Mouse (Mus musculus) ovary, adult 18-20 months (tissue): ENCODE results near the gene Ndufb8.

ENCODE experiments used
- DNase-seq: peaks from one replicate; pipeline ENCODE4 v3.0.0; 2022; ENCODE audit warnings: low spot score, mixed read lengths

Gene Ndufb8

DNA sequence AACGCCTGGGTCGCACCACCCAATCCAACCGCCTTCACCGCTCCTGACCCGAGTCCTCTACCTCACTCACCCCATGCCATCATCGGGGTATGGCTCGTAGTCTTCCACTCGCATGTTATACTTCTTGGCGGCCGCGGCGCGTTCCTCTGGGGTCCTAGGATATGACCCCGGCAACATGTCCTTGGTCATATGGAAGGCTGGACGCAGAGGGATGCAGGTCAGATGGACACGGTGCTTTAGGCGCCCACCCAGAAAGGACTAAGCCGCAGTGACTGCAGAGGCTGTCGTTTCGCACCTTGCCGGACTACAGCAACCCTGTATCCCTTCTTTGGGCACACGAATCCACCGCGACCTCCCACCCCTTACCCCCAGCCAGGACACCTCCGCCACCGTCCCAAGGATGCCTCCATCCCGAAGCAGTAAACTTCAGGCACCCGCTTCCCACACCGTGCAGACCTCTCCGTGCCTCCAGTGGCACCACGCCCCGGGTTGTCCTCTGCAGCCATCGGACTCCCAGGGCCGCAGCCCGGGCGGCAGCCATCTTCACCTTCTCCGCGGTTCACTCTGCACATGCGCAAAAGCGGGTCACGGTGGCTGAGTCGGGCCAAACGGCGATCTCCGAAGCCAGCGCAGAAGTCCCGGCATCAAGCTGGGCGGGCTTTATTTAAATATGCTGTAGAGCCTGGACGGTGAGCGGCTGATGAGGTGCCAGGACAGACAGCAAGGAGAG lies at the start of gene Ndufb8:
Ndufb8 (minus strand) TSS at position 580 of the 730 bp plus-strand sequence.
- peak; percentile 90 for DNase-seq

DNA sequence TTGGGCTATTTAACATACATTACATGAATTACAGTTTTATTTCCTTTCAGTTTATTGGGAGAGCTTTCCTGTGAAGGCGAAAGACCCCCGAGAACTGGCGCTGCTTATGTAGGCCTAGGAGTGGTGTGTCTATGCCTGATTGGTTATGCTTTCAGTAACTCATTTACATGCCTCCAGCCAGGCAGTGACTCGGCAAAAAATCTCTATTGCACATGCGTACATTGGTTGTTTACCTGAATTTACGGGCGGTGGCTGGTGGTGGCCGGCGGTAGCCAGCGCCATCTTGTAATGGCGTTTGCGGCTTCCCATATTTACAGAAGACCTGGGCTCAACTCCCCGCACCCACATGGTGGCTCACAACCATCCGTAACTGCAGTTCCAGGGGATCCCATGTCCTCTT lies 38.9 kb upstream of the Ndufb8 start:
- no peak for DNase-seq

DNA sequence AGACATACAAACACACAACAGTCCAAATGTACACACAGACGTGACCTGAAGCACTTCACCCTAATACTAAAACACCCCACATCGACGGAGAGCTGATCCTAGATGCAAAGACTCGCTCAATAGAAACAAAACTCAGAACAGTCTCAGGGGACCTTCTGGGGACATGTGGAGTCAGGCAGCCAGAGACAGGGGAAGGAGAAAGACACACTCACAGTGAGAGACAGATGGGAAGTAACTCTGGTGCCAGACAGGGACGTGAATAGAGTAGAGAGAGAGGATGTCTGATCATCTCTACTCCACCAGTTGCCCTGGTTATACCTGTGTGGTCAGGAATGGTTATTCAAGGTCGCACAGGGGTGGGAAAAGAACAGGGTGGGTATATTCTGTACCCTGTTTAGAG lies 36.4 kb upstream of the Ndufb8 start:
- DNase-seq: no peak

DNA sequence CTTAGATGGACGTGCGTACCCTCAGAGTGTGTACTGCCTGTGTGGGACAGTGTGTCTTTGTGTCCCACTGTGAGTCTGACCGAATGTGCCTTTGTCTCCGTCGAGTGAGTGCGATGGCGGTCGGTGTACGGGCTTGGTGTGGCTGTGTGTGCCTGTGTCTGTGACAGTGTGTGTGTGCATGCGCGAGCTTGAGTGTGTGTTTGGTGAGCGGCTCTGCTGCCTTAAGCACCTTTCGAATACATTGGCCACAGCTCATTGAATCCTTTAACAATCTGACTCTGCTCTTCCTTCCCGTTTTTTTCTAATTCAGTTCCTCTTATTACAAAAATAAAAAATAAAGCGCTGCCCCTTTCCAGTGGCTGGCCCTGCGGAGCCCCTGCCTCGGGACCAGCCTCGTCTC lies 35.8 kb upstream of the Ndufb8 start:
- no peak for DNase-seq

DNA sequence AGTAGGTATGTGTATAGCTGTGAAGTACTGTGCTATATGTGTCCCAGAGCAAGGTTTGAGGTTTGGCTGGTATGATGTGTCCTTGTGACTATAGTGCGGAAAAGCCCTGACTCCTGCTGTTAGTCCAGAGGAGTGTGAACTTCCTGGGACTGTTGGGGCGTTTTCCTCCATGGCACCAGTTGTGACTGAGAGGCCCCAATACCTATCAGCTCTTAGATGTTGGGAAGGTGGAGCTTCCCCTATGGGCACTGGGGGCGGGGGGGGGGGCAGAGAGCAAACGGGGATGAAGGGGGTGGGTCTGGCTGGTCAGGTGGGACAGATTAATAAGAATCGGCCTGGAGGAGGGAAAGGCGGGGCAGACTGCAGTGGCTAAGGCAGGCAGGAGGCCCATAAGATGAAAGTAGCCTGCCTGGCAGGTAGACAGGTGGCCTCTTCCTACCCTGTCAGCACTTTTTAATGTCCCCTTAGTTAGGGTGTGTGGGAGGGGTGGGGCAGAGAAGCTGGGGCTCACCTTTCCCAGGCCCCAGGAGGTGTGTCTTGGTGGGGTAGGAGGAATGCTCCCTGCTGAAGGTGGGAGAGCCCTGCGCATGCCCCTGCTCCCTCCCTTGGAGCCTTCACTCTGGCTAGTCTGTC lies 34.5 kb upstream of the Ndufb8 start:
- no peak for DNase-seq

DNA sequence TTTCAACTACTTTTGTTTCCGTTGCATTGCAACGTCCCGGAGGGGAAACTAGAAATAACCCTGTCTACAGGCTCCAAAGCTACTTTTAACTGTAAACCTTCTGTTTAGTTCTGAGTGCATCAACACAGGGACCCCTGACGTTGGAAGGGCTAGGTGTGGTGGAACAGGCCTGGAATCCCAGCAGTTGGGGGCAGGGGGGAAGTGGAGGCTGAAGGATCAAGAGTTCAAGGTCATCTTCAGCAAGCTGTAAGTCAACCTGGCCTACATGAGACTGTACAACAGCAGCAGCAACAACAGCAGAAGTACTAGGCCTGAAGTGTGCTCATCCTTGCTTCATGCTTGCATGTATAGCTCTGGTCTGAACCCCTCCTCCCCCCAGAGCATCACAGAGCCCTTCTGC lies 32.8 kb upstream of the Ndufb8 start:
- DNase-seq: no peak

DNA sequence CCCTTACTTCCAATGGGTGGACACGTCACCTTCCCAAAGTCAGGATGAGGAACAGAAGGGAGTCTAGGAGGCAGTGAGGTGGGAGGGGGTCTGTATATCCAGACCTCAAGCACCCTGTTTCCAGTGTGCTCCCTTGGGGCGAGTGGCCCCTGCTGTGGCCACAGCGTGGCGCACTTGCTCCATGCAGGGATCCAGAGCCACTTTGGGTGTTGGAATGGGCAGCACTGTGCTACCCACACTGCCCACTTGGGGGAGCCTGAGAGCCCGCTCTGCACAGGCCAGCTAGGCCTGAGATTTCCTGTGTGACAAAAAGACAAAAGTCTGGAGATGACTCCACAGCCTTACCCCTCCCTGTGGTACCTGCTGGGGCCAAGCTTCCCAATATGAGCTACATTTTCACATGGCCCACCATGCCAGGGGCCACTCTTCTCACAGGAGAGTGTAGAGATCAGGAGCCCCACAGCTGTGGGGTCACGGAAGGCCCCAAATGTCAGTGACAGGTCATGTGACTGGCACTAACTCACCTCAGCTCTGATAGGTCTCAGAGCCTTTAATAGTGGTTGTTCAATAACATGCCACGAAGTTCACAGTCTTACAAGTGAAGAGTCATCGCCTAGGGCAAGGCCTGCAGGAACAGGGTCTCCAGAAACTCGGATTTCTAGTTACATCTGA lies 27.5 kb upstream of the Ndufb8 start:
- DNase-seq: peak; percentile 67

DNA sequence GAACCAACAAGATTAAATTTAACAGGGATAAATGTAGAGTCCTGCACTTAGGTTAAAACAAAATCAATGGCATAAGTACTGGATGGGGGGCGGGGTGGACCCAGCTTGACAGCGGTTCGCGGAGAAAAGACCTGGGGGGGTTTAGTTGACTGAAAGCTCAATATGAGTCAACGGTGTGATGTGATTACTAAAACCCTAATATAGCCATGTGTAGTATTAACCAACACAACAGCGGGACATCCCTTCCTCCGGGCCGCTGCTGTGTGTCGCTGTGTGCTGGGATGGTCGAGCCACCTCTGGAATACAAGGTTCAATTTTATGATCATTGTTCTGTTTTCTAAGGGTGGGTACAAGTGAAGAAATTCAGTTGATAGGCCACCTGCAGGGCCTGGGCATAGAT lies 26.9 kb upstream of the Ndufb8 start:
- DNase-seq: no peak

DNA sequence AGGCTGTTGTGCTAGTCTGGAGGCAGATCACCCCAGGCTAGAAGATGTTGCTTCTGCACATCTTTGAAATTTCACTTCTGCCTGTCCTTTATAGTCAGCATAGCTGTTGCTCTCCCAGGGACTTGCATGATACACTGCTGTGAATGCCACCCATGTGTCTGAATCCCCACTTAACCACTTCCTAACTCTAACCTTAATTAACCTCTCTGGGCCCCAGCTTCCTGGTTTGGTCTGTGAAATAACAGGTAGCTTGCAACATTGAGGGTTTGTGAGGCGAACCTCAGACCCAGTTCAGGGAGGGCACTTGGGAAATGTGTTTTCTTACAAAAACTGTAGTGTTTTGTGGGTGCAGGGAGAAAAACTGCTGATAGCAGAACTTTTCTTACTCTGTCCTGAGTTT lies 22.8 kb upstream of the Ndufb8 start:
- no peak for DNase-seq

DNA sequence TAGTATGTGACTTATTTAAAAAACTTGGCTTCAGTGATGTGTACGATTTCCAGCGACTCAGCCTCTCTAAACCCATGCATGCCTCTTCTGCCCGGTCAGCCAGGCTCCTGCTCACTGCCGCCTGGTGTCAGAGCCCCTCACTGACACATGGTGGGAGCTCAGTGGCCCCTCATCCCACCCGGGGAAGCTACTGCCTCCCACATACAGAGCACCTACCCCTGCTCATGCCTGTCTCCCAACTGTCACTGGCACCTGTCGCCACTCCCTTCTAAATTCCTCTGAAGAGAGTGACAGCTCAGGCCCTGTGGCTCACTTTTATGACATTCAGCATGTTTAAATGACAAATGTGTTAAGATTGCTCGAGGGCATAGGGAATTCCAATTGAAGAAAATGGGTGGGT lies 21.0 kb upstream of the Ndufb8 start:
- no peak for DNase-seq

DNA sequence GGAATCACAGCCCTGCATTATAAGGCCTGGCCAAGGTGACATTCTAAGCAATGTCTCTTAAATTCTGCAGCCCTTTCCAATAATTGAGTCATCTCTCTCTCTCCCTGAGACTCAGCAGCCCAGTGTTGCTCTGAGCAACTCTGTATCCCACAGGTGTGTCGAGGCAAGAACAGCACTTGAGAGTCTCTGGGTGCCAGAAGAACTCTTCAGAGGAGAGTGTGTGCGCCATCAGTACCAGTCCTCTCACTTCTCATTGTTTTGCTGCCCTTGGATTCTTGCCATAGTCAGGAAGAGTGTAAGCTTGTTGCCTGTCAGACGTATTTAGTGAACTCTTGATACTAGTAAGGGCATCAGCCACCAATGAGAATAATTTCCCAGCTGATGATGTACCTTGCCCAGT lies 12.5 kb upstream of the Ndufb8 start:
- no peak for DNase-seq

DNA sequence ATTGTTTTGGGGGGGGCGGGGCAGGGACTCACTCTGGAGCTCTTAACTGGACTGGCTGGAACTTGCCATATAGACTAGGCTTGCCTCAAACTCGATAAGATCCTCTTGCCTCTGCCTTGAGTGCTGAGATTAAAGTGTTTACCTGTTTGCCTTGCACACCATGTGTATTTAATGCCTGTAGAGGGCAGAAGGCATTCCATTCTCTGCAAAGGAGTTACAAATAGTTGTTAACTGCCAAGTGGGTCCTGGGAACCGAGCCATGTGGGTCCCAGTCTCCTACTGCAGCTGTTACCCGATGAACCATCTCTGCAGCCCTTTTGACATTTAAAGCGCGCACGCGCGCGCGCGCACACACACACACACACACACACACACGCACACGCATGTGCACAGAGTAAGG lies 8.8 kb upstream of the Ndufb8 start:
- no peak for DNase-seq

DNA sequence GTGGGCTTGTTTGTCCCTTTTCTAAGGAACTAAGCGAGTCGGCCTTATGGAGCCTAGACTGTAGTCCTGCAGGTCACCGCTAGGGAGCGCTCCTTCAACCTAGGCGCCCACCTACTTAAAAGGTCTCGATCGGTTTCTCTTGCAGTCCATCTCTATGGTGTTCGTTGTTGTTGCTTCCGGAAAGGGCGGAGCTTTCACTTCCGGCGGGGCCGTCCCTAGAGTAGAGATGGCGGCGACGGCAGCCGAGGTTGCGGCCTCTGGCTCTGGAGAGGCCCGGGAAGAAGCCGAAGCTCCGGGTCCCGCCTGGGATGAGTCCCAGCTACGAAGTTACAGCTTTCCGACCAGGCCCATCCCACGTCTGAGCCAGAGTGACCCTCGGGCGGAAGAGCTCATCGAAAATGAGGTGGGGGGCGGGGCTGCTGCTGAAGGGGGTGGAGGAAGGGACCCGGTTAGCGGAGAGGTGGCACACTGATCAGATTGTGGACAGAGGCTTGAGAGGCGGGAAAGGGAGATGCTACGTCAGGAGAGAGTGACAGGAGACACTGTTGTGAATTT lies 7.5 kb upstream of the Ndufb8 start, which contains the start of gene Hif1an:
Hif1an (plus strand) TSS at position 199 of the 555 bp plus-strand sequence.
- peak; percentile 89 for DNase-seq

DNA sequence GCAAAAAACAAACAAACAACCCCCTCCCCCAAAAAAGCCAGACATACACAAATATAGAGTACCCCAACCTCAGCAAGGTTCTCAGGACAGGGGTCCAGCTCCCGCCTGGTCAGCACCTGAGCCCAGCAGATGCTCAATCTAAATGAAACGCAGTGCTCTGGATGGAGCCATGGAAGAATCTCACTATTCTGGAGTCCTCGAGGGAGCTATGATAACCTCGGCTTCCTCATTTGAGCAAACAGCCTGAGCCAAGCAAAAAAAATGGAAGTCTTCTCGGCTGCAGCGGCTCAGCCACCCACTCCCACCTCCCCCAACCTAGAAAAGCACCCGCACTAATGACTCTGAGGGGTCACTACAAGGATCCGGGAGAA lies 765 bp downstream of the Ndufb8 start:
- DNase-seq: no peak

DNA sequence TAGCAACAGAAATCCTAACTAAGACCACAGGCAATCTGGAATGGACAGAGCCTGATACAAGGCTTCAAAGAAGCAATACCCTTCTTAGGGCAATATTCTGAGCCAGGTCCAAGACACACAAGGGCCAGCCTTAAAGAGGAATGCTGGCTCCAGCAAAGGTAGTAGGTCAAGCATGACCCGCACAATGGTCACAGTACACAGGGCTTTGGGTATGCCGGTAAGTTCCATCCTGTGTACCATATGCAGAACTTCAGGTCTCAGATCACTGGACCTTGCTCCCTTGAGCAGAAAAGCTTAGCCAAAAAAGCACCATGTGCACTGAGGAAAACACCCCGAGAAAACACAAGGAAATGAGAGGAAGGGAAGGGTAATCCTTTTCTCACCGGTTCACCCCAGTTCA lies 2.0 kb downstream of the Ndufb8 start:
- DNase-seq: no peak

DNA sequence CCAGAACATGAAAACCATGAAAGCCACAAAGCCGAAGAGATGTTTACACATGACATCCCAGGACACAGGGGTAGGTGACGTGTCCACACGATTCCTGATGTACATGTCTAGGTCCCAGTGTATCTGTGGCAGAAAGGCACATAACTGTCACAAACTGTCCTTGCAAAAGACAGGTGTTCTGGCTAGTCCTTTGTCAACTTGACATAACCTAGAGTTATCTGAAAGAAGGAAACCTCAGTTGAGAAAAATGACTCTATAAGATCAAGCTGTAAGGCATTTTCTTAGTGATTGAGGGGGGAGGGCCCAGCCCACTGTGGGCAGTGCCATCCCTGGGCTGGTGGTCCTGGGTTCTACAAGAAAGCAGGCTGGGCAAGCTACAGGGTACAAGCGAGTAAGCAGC lies 2.5 kb downstream of the Ndufb8 start, which contains the start of gene Gm20538:
Gm20538 (minus strand) TSS at position 101 of the 400 bp plus-strand sequence.
- DNase-seq: no peak

DNA sequence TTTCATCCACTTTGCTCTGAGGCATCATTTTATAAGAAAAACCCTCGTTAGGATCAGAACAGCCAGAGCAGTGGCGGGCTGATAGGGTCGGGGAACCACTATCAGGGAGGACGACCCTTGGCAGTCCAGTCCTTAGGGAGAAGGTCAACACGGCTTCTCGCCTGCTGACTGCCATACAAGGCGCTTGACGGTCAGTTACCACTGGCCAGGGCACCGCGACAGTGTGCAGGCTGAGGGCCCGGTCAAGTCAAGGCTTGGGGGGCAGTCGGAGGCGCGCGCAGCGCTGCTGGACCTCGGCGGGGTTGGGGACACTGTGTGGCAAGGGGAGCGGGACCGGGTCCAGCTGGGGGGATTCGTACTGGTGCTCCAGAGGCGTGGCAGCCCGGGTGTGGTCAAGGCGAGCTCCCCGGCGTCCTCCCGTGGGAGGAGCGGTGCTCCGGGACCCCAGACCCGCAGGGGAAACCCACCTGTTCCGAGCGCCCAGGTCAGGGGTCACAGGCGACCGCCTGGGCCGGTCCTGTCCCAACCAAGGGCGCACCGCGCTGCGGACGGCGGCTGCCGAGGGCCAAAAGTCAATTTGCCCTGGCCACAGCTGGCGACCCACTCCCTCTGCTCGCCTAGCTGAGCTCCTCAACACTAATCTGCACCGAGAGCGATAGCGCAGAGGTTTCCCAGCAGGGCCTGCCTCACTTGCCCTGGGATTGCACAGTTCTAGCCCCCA lies 9.8 kb downstream of the Ndufb8 start, which contains the start of gene Sec31b:
Sec31b (minus strand) TSS at position 544 of the 721 bp plus-strand sequence.
- peak; percentile 9 for DNase-seq

DNA sequence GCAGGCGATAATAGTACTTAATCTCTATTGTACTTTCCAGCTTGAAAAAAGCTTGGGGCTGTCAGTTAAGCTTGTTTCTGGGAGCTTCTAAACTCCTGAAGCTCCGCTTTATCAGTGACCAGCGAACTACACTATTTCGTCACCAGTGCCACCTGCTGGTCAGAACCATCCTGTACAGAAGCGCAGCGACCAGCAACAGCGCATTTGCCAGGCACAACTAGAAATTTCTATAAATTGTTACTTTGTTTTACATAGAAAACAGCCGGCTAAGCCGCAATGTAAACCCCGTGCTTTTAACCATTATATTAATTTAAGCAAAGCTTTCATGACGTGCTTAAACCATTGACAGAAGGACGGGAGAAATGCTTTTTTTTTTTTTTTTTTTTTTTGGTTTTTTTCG lies 10.5 kb downstream of the Ndufb8 start:
- DNase-seq: no peak

DNA sequence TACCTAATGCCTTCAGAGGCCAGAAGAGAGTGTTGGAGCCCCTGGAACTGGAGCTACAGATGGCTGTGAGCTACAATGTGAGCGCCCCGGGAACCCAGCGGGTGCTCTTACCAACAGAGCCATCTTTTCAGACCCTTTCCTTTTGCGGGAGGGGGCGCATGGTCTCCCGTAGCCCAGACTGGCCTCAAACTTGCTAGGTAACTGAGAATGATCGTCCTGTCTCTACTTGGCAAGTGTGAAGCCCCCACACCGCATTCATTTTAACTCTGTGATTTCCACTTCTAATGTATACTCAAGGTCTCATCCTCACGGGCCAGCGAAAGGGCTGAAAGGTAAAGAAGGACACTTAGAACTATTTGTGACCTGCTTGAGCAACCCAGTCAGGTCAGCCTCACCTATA lies 10.9 kb downstream of the Ndufb8 start:
- no peak for DNase-seq

DNA sequence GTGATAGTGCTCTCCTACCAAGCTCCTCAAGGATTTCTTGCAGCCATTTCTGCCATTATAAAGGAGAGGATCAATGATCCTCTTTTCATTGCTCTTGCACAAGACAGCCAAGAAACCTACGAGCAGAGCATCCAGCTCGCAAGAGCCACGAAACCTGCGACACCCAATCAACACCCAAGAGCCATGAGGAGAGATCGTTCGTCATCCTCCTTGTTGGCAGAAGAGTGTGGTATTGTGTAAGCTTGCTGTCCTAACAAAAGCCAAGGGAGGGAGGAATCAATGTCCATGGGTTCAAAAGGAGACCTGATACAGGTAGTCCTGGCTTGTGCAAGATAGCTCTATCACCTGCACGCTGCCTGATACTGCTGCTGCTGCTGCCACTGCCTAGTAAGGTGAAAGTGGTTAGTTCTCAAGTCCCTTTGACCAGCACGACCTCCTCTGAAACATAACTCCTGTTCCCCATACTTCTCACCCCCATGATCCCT lies 12.5 kb downstream of the Ndufb8 start:
- no peak for DNase-seq

DNA sequence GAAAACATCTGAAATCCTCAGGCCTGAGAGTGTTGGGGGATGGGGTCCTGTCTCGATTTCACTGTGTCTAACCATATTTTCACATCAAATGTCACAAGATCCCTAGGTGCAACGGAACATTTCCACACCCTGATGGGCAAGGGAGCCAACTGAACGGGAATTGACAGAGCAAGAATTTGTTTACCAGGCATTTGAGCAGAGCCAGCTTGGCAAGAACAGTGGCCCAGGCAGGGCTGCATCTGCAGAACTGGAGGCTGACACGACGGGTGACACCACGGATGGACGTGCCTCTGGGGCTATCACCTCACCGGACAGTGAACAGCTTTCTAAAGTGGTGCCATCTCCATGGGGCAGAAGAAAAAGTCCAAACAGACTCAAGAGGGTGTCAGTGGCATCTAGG lies 17.8 kb downstream of the Ndufb8 start:
- no peak for DNase-seq

DNA sequence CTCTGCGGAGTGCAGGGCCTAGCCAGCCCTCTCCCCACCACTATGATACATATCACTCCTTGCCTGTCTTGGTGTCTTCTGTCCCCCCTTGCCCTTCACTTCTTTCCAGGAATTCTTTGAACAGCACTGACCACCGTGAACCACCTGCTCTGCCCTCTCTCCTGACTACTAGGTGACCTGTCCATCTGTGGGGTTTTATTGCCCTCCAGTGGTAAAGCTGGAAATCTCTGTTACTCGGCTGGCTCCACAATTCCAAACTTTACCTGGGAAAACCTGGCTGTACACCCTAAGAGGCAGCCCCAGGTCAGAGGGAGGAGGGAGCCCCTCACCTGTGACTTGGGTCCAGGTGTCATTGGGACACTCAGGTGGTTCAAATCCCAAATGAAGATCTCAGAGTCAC lies 19.9 kb downstream of the Ndufb8 start:
- DNase-seq: no peak
